Comparison of ENCODE assay signal across 13 mouse cellular contexts in genomic region chr3:137275444-137275843, GRCm38 (mm10).
A peak's percentile ranks its signal among the peaks of the same experiment; 100 is the strongest.
DNase-seq lines count a peak whose midpoint lies in the region; ATAC-seq and TF ChIP-seq lines count a peak whose summit lies in the region.
"Had no signal": no experiment of that assay in that cellular context is flagged by ENCODE, and none has a peak within 500 bp of the region (broad histone marks: within the 10 kb centered on the region; RNA-seq: fewer than 3 reads in every experiment).

No protein-coding gene starts in this region.

- no peak for DNase-seq in heart, postnatal 0 days (ENCODE audit: low spot score)
- DNase-seq in heart, postnatal 4 days: no peak
- peak; percentile 9 for DNase-seq in midbrain, embryonic 14.5 days
- no peak for DNase-seq in midbrain, postnatal 0 days (ENCODE audit: low spot score)
- DNase-seq in lung, adult 18-20 months: peak; percentile 31 to 53
- DNase-seq in skeletal muscle tissue, adult 2 months (ENCODE audit: low read depth, low spot score): peak; percentile 3
- no peak for DNase-seq in thymus, adult 18-20 months
- DNase-seq in spleen, adult 12 weeks (ENCODE audit: low spot score): no peak
- DNase-seq: cerebellum, adult 2 months; heart, postnatal 36 days had no signal

- no peak overlapping the region for H3K4me3 ChIP-seq in heart, postnatal 0 days (ENCODE audit: low read depth, low read length)
- H3K4me3 ChIP-seq in midbrain, embryonic 14.5 days (replicated peaks; ENCODE audit: low read depth, low read length): no peak overlapping the region
- H3K4me3 ChIP-seq in midbrain, postnatal 0 days (ENCODE audit: low read depth, low read length): no peak overlapping the region
- H3K4me3 ChIP-seq: erythroblast, embryonic 14.5 days; liver, embryonic 12.5 days; myocyte had no signal

- WGBS in heart, postnatal 0 days: 63% methylated on average over 8 of the region's 8 CpGs
- 81% methylated on average over 8 of the region's 8 CpGs for WGBS in midbrain, embryonic 14.5 days
- WGBS in midbrain, postnatal 0 days: 76% methylated on average over 8 of the region's 8 CpGs

- 0 out of 2 replicates have a peak overlapping the region, but pooled peaks have one; percentile 12 for H3K4me2 ChIP-seq in heart, postnatal 0 days (ENCODE audit: low read depth, low read length)
- H3K4me2 ChIP-seq in midbrain, embryonic 14.5 days (ENCODE audit: low read length): no peak overlapping the region
- no peak overlapping the region for H3K4me2 ChIP-seq in midbrain, postnatal 0 days (ENCODE audit: low read depth, low read length, poor library complexity, severe bottlenecking)
- H3K4me2 ChIP-seq: liver, embryonic 12.5 days had no signal

- no peak for TF ChIP-seq EP300 in heart, postnatal 0 days (IDR thresholded peaks at IDR 0.05; ENCODE audit: low read depth)

- ATAC-seq in heart, postnatal 0 days (ENCODE audit: insufficient read depth, low read depth): no peak
- no peak for ATAC-seq in midbrain, embryonic 14.5 days (ENCODE audit: low FRiP score, low TSS enrichment)
- no peak for ATAC-seq in midbrain, postnatal 0 days (ENCODE audit: low FRiP score)
- ATAC-seq: liver, embryonic 12.5 days had no signal

- no peaks in the 10 kb centered on the region for H3K36me3 ChIP-seq in heart, postnatal 0 days (replicated peaks; ENCODE audit: control insufficient read depth, insufficient read depth, low read length)
- no peaks in the 10 kb centered on the region for H3K36me3 ChIP-seq in midbrain, embryonic 14.5 days (ENCODE audit: control insufficient read depth, insufficient read depth, low read length)
- no peaks in the 10 kb centered on the region for H3K36me3 ChIP-seq in midbrain, postnatal 0 days (ENCODE audit: insufficient read depth, low read length)
- H3K36me3 ChIP-seq: liver, embryonic 12.5 days had no signal

- TF ChIP-seq CTCF in heart, postnatal 0 days (IDR thresholded peaks at IDR 0.05; ENCODE audit: low read depth): no peak
- TF ChIP-seq CTCF in midbrain, postnatal 0 days (IDR thresholded peaks at IDR 0.05): no peak

- H3K27ac ChIP-seq in heart, postnatal 0 days (ENCODE audit: low read depth): no peak overlapping the region
- H3K27ac ChIP-seq in midbrain, embryonic 14.5 days (replicated peaks; ENCODE audit: low read depth, low read length): no peak overlapping the region
- no peak overlapping the region for H3K27ac ChIP-seq in midbrain, postnatal 0 days (ENCODE audit: low read depth, low read length)
- H3K27ac ChIP-seq: liver, embryonic 12.5 days had no signal

- no peaks in the 10 kb centered on the region for H3K27me3 ChIP-seq in heart, postnatal 0 days (ENCODE audit: control insufficient read depth, insufficient read depth, low read length)
- H3K27me3 ChIP-seq in midbrain, embryonic 14.5 days (ENCODE audit: control insufficient read depth, insufficient read depth, low read length): no peaks in the 10 kb centered on the region
- no peaks in the 10 kb centered on the region for H3K27me3 ChIP-seq in midbrain, postnatal 0 days (ENCODE audit: insufficient read depth, low read length)
- H3K27me3 ChIP-seq: liver, embryonic 12.5 days had no signal

- H3K9ac ChIP-seq in heart, postnatal 0 days (replicated peaks; ENCODE audit: low read depth, low read length): no peak overlapping the region
- no peak overlapping the region for H3K9ac ChIP-seq in midbrain, embryonic 14.5 days (replicated peaks; ENCODE audit: low read length)
- no peak overlapping the region for H3K9ac ChIP-seq in midbrain, postnatal 0 days (replicated peaks; ENCODE audit: low read length, poor library complexity, severe bottlenecking)
- H3K9ac ChIP-seq: liver, embryonic 12.5 days had no signal

- H3K9me3 ChIP-seq in heart, postnatal 0 days (replicated peaks; ENCODE audit: control insufficient read depth, low read length): no peaks in the 10 kb centered on the region
- no peaks in the 10 kb centered on the region for H3K9me3 ChIP-seq in midbrain, embryonic 14.5 days (ENCODE audit: control insufficient read depth, low read length)
- no peaks in the 10 kb centered on the region for H3K9me3 ChIP-seq in midbrain, postnatal 0 days (ENCODE audit: low read length)
- H3K9me3 ChIP-seq: liver, embryonic 12.5 days had no signal

- no peaks in the 10 kb centered on the region for H3K4me1 ChIP-seq in heart, postnatal 0 days (ENCODE audit: control insufficient read depth, insufficient read depth)
- no peaks in the 10 kb centered on the region for H3K4me1 ChIP-seq in midbrain, embryonic 14.5 days (ENCODE audit: control insufficient read depth, insufficient read depth, low read length)
- no peaks in the 10 kb centered on the region for H3K4me1 ChIP-seq in midbrain, postnatal 0 days (ENCODE audit: insufficient read depth, low read length)
- H3K4me1 ChIP-seq: liver, embryonic 12.5 days had no signal

Comparison
In these comparisons a context has a peak if more than half of its experiments do, and no peak if none do; other contexts are left out.
1. DNase-seq: peak in midbrain, embryonic 14.5 days (single experiment), lung, adult 18-20 months (2 of 2) and skeletal muscle tissue, adult 2 months (single experiment); none in heart, postnatal 0 days (single experiment), heart, postnatal 4 days (single experiment), midbrain, postnatal 0 days (single experiment), thymus, adult 18-20 months (0 of 2) and spleen, adult 12 weeks (single experiment).